Mouse (Mus musculus) heart, embryonic 14.5 days (tissue): ENCODE measurements around the gene Gm21725. TPM values are rescaled to one million over a fixed set of nuclear protein-coding genes. Genes with fewer than 3 reads are reported as not detected.
"Not testable (repeated sequence)": the region's sequence is repeated elsewhere in the genome, so short reads cannot be mapped to it uniquely, and the experiment has no call there.

Experiments
- ATAC-seq: fragments of 200-750 bp; cut with Nextera tagmentation; 2 replicates; pipeline ENCODE4 v1.8.0; 2017; ENCODE audit warnings: low read depth, moderate TSS enrichment; ENCODE audit not compliant: insufficient number of reproducible peaks, insufficient read depth, low FRiP score
- H3K27ac ChIP-seq, 2 experiments: fragments of 200-500 bp in 1 of 2; fragments of 300-500 bp in 1 of 2; sonication (generic) in 1 of 2; replicated peaks in 1 of 2; 2 replicates each; pipeline ENCODE4 v1.5.1; 2012 to 2014; ENCODE audit warnings: low read depth in 2 of 2, low read length in 2 of 2, control low read depth in 1 of 2, mild to moderate bottlenecking in 1 of 2, mixed read lengths in 1 of 2; ENCODE audit not compliant: control insufficient read depth in 1 of 2, insufficient read depth in 1 of 2
- H3K27me3 ChIP-seq: fragments of 300-500 bp; sonication (generic); 2 replicates; pipeline ENCODE4 v1.6.1; 2014; ENCODE audit warnings: mild to moderate bottlenecking, low read length, control low read depth; ENCODE audit not compliant: control insufficient read depth, insufficient read depth
- H3K36me3 ChIP-seq: fragments of 300-500 bp; sonication (generic); 2 replicates; pipeline ENCODE4 v1.6.1; 2014; ENCODE audit warnings: mild to moderate bottlenecking, control low read depth, low read length, mixed read lengths; ENCODE audit not compliant: control insufficient read depth, insufficient read depth
- H3K4me1 ChIP-seq, 2 experiments: fragments of 200-500 bp in 1 of 2; fragments of 300-500 bp in 1 of 2; sonication (generic) in 1 of 2; 2 replicates each; pipeline ENCODE4 v1.6.1; 2012 to 2014; ENCODE audit warnings: low read length in 2 of 2, control low read depth in 1 of 2, mixed read lengths in 1 of 2; ENCODE audit not compliant: control insufficient read depth in 2 of 2, insufficient read depth in 2 of 2
- H3K4me2 ChIP-seq: fragments of 300-500 bp; sonication (generic); 2 replicates; pipeline ENCODE4 v1.6.1; 2014; ENCODE audit warnings: mild to moderate bottlenecking, low read length
- H3K4me3 ChIP-seq, 2 experiments: fragments of 200-500 bp in 1 of 2; fragments of 300-500 bp in 1 of 2; sonication (generic) in 1 of 2; 2 replicates each; pipeline ENCODE4 v1.5.1; 2012 to 2014; ENCODE audit warnings: low read length in 2 of 2, mild to moderate bottlenecking in 2 of 2, control low read depth in 1 of 2, low read depth in 1 of 2, moderate library complexity in 1 of 2; ENCODE audit not compliant: control insufficient read depth in 1 of 2, insufficient read depth in 1 of 2
- H3K9ac ChIP-seq: fragments of 300-500 bp; sonication (generic); 2 replicates; pipeline ENCODE4 v1.6.1; 2014; ENCODE audit warnings: mild to moderate bottlenecking, low read length
- H3K9me3 ChIP-seq: fragments of 300-500 bp; sonication (generic); 2 replicates; pipeline ENCODE4 v1.6.1; 2016; ENCODE audit warnings: low read length, control low read depth; ENCODE audit not compliant: control insufficient read depth
- WGBS: fragments of 180-500 bp; shearing (Covaris S2); extraction: QIAGEN DNeasy Blood & Tissue Kit; methylation state at CpG from one replicate; pipeline ENCODE4 v1.1.7; 2014; 5-methylcytosine and 5-hydroxymethylcytosine counted together
- polyA plus RNA-seq: library from polyadenylated mRNA; unstranded; fragments of >200 nt; fragmentation: Nextera tagmentation; extraction: Ambion mirVana; gene quantifications from 2 replicates; pipeline ENCODE4 v1.2.1, GENCODE M21; 2014

Gm21725 gene
- not detected in 2 replicates for polyA plus RNA-seq

- not testable (repeated sequence) for ATAC-seq
These were observed at the start of gene Gm21725 for GRCm38 (mm10) chrY:13348963-13349362. Gene Gm21725 (minus strand): TSS chrY:13349063.

More at GRCm38 (mm10) chrY:13348963-13349362, at the start of gene Gm21725:
- not testable (repeated sequence) for H3K9me3 ChIP-seq, H3K36me3 ChIP-seq, H3K4me1 ChIP-seq, H3K27ac ChIP-seq, H3K4me3 ChIP-seq, H3K9ac ChIP-seq, H3K27me3 ChIP-seq, H3K4me2 ChIP-seq
- no CpG with 5 or more reads among the region's 3 CpGs for WGBS

Other genes starting within 250 kb of the Gm21725 start
- gene Gm21891, start 215.6 kb downstream of the Gm21725 start, polyA plus RNA-seq = not detected in 2 replicates
- gene Gm21425, start 187.1 kb downstream of the Gm21725 start, polyA plus RNA-seq = not detected in 2 replicates
- not detected in 2 replicates for gene Gm21828, start 125.1 kb downstream of the Gm21725 start, polyA plus RNA-seq
- gene Gm21440, start 96.7 kb downstream of the Gm21725 start, polyA plus RNA-seq = not detected in 2 replicates
- gene Gm21454, start 96.6 kb downstream of the Gm21725 start, polyA plus RNA-seq = not detected in 2 replicates
- gene Gm21866, start 116.5 kb upstream of the Gm21725 start, polyA plus RNA-seq = not detected in 2 replicates
- gene Gm20773, start 145.0 kb upstream of the Gm21725 start, polyA plus RNA-seq = not detected in 2 replicates